Mouse (Mus musculus) myocyte (in vitro differentiated cells): ENCODE results near the gene Hmox1.

Source experiments
- CEBPB ChIP-seq: IDR thresholded peaks from 2 replicates; pipeline ENCODE4 v1.6.1; 2011; ENCODE audit warnings: mild to moderate bottlenecking, moderate library complexity; ENCODE audit not compliant: poor library complexity, insufficient read depth, severe bottlenecking
- E2F4 ChIP-seq: IDR thresholded peaks from one replicate; pipeline ENCODE4 v1.6.1; 2011; ENCODE audit warnings: mild to moderate bottlenecking, control low read depth, moderate library complexity; ENCODE audit not compliant: insufficient read depth
- MAX ChIP-seq: IDR thresholded peaks from one replicate; pipeline ENCODE4 v1.6.1; 2011; ENCODE audit warnings: low read depth, mild to moderate bottlenecking, control low read depth
- MYOD1 ChIP-seq, 3 experiments: IDR thresholded peaks; one replicate each; pipeline ENCODE4 v1.6.1; 2011; ENCODE audit warnings: control low read depth in 2 of 3, low read depth in 2 of 3, mild to moderate bottlenecking in 2 of 3, moderate library complexity in 1 of 3; ENCODE audit not compliant: insufficient read length in 2 of 3, control insufficient read depth in 1 of 3
- MYOG ChIP-seq, 3 experiments: IDR thresholded peaks; one replicate each; pipeline ENCODE4 v1.6.1; 2011; ENCODE audit warnings: control low read depth in 2 of 3, low read depth in 2 of 3, mild to moderate bottlenecking in 2 of 3; ENCODE audit not compliant: insufficient read length in 2 of 3, control insufficient read depth in 1 of 3, insufficient read depth in 1 of 3
- POLR2A ChIP-seq: IDR thresholded peaks from one replicate; pipeline ENCODE4 v1.6.1; 2011; ENCODE audit warnings: low read depth, mild to moderate bottlenecking, control low read depth, moderate library complexity; ENCODE audit not compliant: insufficient read length
- REST ChIP-seq: IDR thresholded peaks from one replicate; pipeline ENCODE4 v1.6.1; 2011; ENCODE audit warnings: mild to moderate bottlenecking, control low read depth, moderate library complexity; ENCODE audit not compliant: insufficient read depth, insufficient read length
- SRF ChIP-seq: IDR thresholded peaks from one replicate; pipeline ENCODE4 v1.6.1; 2011; ENCODE audit warnings: low read depth; ENCODE audit not compliant: control insufficient read depth, insufficient read length
- TCF12 ChIP-seq: IDR thresholded peaks from one replicate; pipeline ENCODE4 v1.6.1; 2011; ENCODE audit warnings: mild to moderate bottlenecking, control low read depth; ENCODE audit not compliant: poor library complexity, insufficient read depth, severe bottlenecking
- USF1 ChIP-seq: IDR thresholded peaks from one replicate; pipeline ENCODE4 v1.6.1; 2011; ENCODE audit warnings: low read depth, mild to moderate bottlenecking, control low read depth, moderate library complexity

DNA sequence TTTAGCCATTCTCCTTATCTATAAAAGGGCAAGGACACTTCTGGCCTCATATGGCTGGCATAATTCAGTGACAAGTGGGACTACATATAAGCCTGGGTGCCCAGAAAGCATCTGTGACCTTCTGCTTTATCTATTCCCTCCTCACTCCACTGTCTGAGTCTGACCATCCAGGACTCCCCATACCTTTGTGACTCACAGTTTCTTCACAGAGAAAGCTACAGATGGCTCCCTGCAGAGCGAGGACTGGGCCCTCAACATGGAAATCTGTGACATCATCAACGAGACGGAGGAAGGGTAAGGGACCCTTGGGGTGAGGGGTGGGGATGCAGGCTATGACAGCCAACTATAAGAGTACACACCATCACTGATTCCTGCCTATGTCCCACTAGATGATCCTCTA, 45.6 kb upstream of the Hmox1 start:
- TF ChIP-seq MAX (no peak), REST (no peak), USF1 (no peak), POLR2A (no peak), CEBPB (no peak), MYOG (IDR thresholded peaks at IDR 0.05; ENCODE audit: control insufficient read depth in 1 of 3, insufficient read depth in 1 of 3, insufficient read length in 2 of 3, low read depth in 2 of 3) (no peak), E2F4 (no peak), TCF12 (no peak), SRF (no peak), MYOD1 (IDR thresholded peaks at IDR 0.05; ENCODE audit: control insufficient read depth in 1 of 3, insufficient read length in 2 of 3, low read depth in 2 of 3) (no peak)
